ENCODE assay signal across 12 mouse cellular contexts in the genomic region with DNA sequence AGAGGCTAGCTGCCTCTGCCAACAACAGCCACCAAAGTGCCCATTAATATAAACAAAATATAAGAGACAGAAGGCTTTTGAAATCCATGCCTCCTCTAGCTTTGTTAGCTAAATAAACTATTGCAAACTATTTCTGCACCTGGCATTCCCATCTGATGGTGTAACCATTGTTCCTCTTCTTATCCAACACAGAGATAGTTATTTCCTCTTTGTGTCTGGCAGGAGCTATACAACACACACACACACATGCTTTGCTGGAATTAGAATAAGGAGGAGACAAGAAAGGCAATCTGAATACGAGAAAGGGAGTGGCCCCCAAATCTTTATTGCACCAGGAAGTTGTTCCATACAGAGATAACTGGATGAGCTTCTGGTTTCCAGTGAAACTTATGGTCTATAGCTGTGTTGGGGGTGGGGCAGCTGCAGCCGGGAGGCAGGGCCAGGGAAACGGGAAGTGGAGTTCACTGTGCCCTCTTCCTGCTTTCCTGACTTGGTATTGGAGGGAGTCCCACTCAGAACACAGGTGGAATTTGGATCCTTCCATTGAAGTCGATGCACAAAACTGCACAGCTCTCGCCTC.
DNase-seq lines count a peak whose midpoint lies in the region; ATAC-seq lines count a peak whose summit lies in the region.
"Had no signal": no experiment of that assay in that cellular context is flagged by ENCODE, and none has a peak within 500 bp of the region (broad histone marks: within the 10 kb centered on the region; RNA-seq: fewer than 3 reads in every experiment).

No protein-coding gene starts in this region.

- DNase-seq in kidney, adult 18-20 months, result no peak
- peak; percentile 27 to 46 for DNase-seq in kidney, postnatal 4 days
- DNase-seq in monocyte, adult 2 months (ENCODE audit: low read depth in 1 of 2, low spot score in 2 of 2), result peak; percentile 19 to 31
- DNase-seq in thymus, postnatal 25 days, result no peak
- no peak for DNase-seq in cerebellum, adult 9-11 months

- 56% methylated on average over 5 of the region's 5 CpGs for whole genome bisulfite sequencing in kidney, embryonic 14.5 days
- WGBS in heart, embryonic 13.5 days, result 54% methylated on average over 5 of the region's 5 CpGs
- 71% methylated on average over 5 of the region's 5 CpGs for WGBS in midbrain, embryonic 16.5 days

- no peaks in the 10 kb centered on the region for H3K36me3 ChIP-seq in kidney, embryonic 14.5 days (ENCODE audit: control insufficient read depth, insufficient read depth, low read length)
- no peaks in the 10 kb centered on the region for H3K36me3 ChIP-seq in heart, embryonic 13.5 days
- H3K36me3 ChIP-seq in midbrain, embryonic 16.5 days (ENCODE audit: control insufficient read depth, insufficient read depth, low read length), result no peaks in the 10 kb centered on the region
- H3K36me3 ChIP-seq: forebrain, embryonic 10.5 days; neural tube, embryonic 12.5 days had no signal

- ATAC-seq in kidney, embryonic 14.5 days (ENCODE audit: low FRiP score, low TSS enrichment), result no peak
- ATAC-seq in heart, embryonic 13.5 days (ENCODE audit: extremely low read depth, insufficient number of reproducible peaks, low FRiP score, low TSS enrichment), result no peak
- no peak for ATAC-seq in midbrain, embryonic 16.5 days
- ATAC-seq: CD4-positive, CD25-positive, alpha-beta regulatory T cell, adult 4 months had no signal

- H3K27ac ChIP-seq in kidney, embryonic 14.5 days (ENCODE audit: low read depth, low read length), result peak overlapping the region; percentile 2; the same call in 1 of the 2 replicates
- H3K27ac ChIP-seq in heart, embryonic 13.5 days (replicated peaks), result 0 out of 2 replicates have a peak overlapping the region, but pooled peaks have one; percentile 14
- no peak overlapping the region for H3K27ac ChIP-seq in midbrain, embryonic 16.5 days (ENCODE audit: low read length)
- H3K27ac ChIP-seq: forebrain, embryonic 10.5 days; macrophage; neural tube, embryonic 12.5 days had no signal

- H3K4me3 ChIP-seq in kidney, embryonic 14.5 days (ENCODE audit: low read length), result no peak overlapping the region
- no peak overlapping the region for H3K4me3 ChIP-seq in heart, embryonic 13.5 days
- H3K4me3 ChIP-seq in midbrain, embryonic 16.5 days (ENCODE audit: low read depth, low read length), result no peak overlapping the region
- H3K4me3 ChIP-seq: neural tube, embryonic 12.5 days had no signal

- no peaks in the 10 kb centered on the region for H3K27me3 ChIP-seq in kidney, embryonic 14.5 days (ENCODE audit: control insufficient read depth, insufficient read depth, low read length)
- no peaks in the 10 kb centered on the region for H3K27me3 ChIP-seq in heart, embryonic 13.5 days (replicated peaks)
- H3K27me3 ChIP-seq in midbrain, embryonic 16.5 days (ENCODE audit: control insufficient read depth, insufficient read depth, low read depth, low read length), result no peaks in the 10 kb centered on the region
- H3K27me3 ChIP-seq: neural tube, embryonic 12.5 days had no signal

- peaks cover 13% of the 10 kb centered on the region; the same call in 1 of the 2 replicates for H3K4me1 ChIP-seq in kidney, embryonic 14.5 days (ENCODE audit: control insufficient read depth, insufficient read depth, low read length)
- peaks cover 16% of the 10 kb centered on the region for H3K4me1 ChIP-seq in heart, embryonic 13.5 days
- H3K4me1 ChIP-seq in midbrain, embryonic 16.5 days (ENCODE audit: control insufficient read depth, insufficient read depth, low read length), result peaks cover 8% of the 10 kb centered on the region

- no peak overlapping the region for H3K4me2 ChIP-seq in kidney, embryonic 14.5 days (replicated peaks; ENCODE audit: low read depth, low read length)
- H3K4me2 ChIP-seq in heart, embryonic 13.5 days, result no peak overlapping the region
- no peak overlapping the region for H3K4me2 ChIP-seq in midbrain, embryonic 16.5 days (ENCODE audit: low read length)

- no peak overlapping the region for H3K9ac ChIP-seq in kidney, embryonic 14.5 days (ENCODE audit: low read depth, low read length)
- no peak overlapping the region for H3K9ac ChIP-seq in heart, embryonic 13.5 days
- no peak overlapping the region for H3K9ac ChIP-seq in midbrain, embryonic 16.5 days (ENCODE audit: low read depth, low read length)
- H3K9ac ChIP-seq: neural tube, embryonic 12.5 days had no signal

- H3K9me3 ChIP-seq in kidney, embryonic 14.5 days (ENCODE audit: control insufficient read depth, low read length), result no peaks in the 10 kb centered on the region
- H3K9me3 ChIP-seq in heart, embryonic 13.5 days, result no peaks in the 10 kb centered on the region; the same call in 1 of the 2 replicates
- H3K9me3 ChIP-seq in midbrain, embryonic 16.5 days (replicated peaks; ENCODE audit: control insufficient read depth, low read length, poor library complexity, severe bottlenecking), result no peaks in the 10 kb centered on the region
- H3K9me3 ChIP-seq: forebrain, embryonic 10.5 days; neural tube, embryonic 12.5 days had no signal

Comparison
In these comparisons a context has a peak if more than half of its experiments do, and no peak if none do; other contexts are left out.
1. DNase-seq: peak in kidney, postnatal 4 days (2 of 2) and monocyte, adult 2 months (2 of 2); none in kidney, adult 18-20 months (single experiment), thymus, postnatal 25 days (single experiment) and cerebellum, adult 9-11 months (single experiment).